Mouse (Mus musculus) midbrain, embryonic 13.5 days (tissue): Measurements from ENCODE around the gene Poc1b. TPM values are rescaled to one million over a fixed set of nuclear protein-coding genes. Genes with fewer than 3 reads are reported as not detected.

Experiments used
- ATAC-seq: fragments of 200-750 bp; cut with Nextera tagmentation; 2 replicates; pipeline ENCODE4 v1.8.0; 2017; ENCODE audit warnings: mild to moderate bottlenecking, moderate TSS enrichment, moderate library complexity
- H3K27ac ChIP-seq: fragments of 300-500 bp; sonication (generic); 2 replicates; pipeline ENCODE4 v1.5.1; 2015; ENCODE audit warnings: inconsistent platforms, mild to moderate bottlenecking, moderate library complexity
- H3K27me3 ChIP-seq: fragments of 300-500 bp; sonication (generic); 2 replicates; pipeline ENCODE4 v1.6.1; 2015; ENCODE audit warnings: mild to moderate bottlenecking, inconsistent platforms
- H3K36me3 ChIP-seq: fragments of 300-500 bp; sonication (generic); 2 replicates; pipeline ENCODE4 v1.6.1; 2015; ENCODE audit warnings: mild to moderate bottlenecking, inconsistent platforms
- H3K4me1 ChIP-seq: fragments of 300-500 bp; sonication (generic); replicated peaks from 2 replicates; pipeline ENCODE4 v1.6.1; 2015; ENCODE audit warnings: inconsistent platforms
- H3K4me2 ChIP-seq: fragments of 300-500 bp; sonication (generic); replicated peaks from 2 replicates; pipeline ENCODE4 v1.6.1; 2015; ENCODE audit warnings: moderate library complexity, mild to moderate bottlenecking, inconsistent platforms
- H3K4me3 ChIP-seq: fragments of 300-500 bp; sonication (generic); replicated peaks from 2 replicates; pipeline ENCODE4 v1.5.1; 2015; ENCODE audit warnings: mild to moderate bottlenecking, inconsistent platforms
- H3K9ac ChIP-seq: fragments of 300-500 bp; sonication (generic); replicated peaks from 2 replicates; pipeline ENCODE4 v1.6.1; 2015; ENCODE audit warnings: mild to moderate bottlenecking, inconsistent platforms
- H3K9me3 ChIP-seq: fragments of 300-500 bp; sonication (generic); 2 replicates; pipeline ENCODE4 v1.6.1; 2016; ENCODE audit warnings: mild to moderate bottlenecking, inconsistent platforms
- whole genome bisulfite sequencing: fragments of 180-500 bp; shearing (Covaris S2); methylation state at CpG from one replicate; pipeline ENCODE4 v1.1.7; 2015; 5-methylcytosine and 5-hydroxymethylcytosine counted together
- polyA plus RNA-seq: library from polyadenylated mRNA; unstranded; fragments of >200 nt; fragmentation: Nextera tagmentation; extraction: Ambion mirVana; gene quantifications from 2 replicates; pipeline ENCODE4 v1.2.1, GENCODE M21; 2015

The Poc1b gene
- polyA plus RNA-seq, 1 experiment from 2014 or later: 13.7 TPM

GRCm38 (mm10) chr10:99116650-99117615, 10.1 kb downstream of the Poc1b start:
- H3K27ac ChIP-seq: no peak overlapping the region
- no peak for ATAC-seq
- 93% methylated on average over 16 of the region's 16 CpGs for WGBS
- no peak overlapping the region for H3K4me2 ChIP-seq
- no peak overlapping the region for H3K4me3 ChIP-seq
- H3K36me3 ChIP-seq: no peaks in the 10 kb centered on the region
- peaks cover 18% of the 10 kb centered on the region for H3K4me1 ChIP-seq
- no peak overlapping the region for H3K9ac ChIP-seq
- no peaks in the 10 kb centered on the region for H3K27me3 ChIP-seq
- H3K9me3 ChIP-seq: no peaks in the 10 kb centered on the region

GRCm38 (mm10) chr10:99117876-99118275, 11.0 kb downstream of the Poc1b start:
- WGBS: 89% methylated on average over 10 of the region's 10 CpGs
- no peak for ATAC-seq
- Histone ChIP-seq H3K9me3 (no peaks in the 10 kb centered on the region), H3K36me3 (no peaks in the 10 kb centered on the region), H3K4me2 (no peak overlapping the region), H3K9ac (no peak overlapping the region), H3K4me1 (peaks cover 18% of the 10 kb centered on the region), H3K4me3 (no peak overlapping the region), H3K27ac (no peak overlapping the region), H3K27me3 (no peaks in the 10 kb centered on the region)

GRCm38 (mm10) chr10:99118697-99119096, 11.9 kb downstream of the Poc1b start:
- no peaks in the 10 kb centered on the region for H3K27me3 ChIP-seq
- no peak for ATAC-seq
- WGBS: 80% methylated on average over 6 of the region's 6 CpGs

GRCm38 (mm10) chr10:99119471-99119870, 12.6 kb downstream of the Poc1b start:
- Histone ChIP-seq H3K9me3 (no peaks in the 10 kb centered on the region), H3K27ac (no peak overlapping the region), H3K36me3 (no peaks in the 10 kb centered on the region), H3K9ac (no peak overlapping the region), H3K27me3 (no peaks in the 10 kb centered on the region), H3K4me3 (no peak overlapping the region), H3K4me2 (no peak overlapping the region), H3K4me1 (peaks cover 10% of the 10 kb centered on the region; the same call in 1 of the 2 replicates)
- WGBS: 91% methylated on average over 4 of the region's 4 CpGs
- ATAC-seq: no peak

More at GRCm38 (mm10) chr10:99118697-99119096, 11.9 kb downstream of the Poc1b start:
- Histone ChIP-seq H3K9me3 (no peaks in the 10 kb centered on the region), H3K4me1 (peaks cover 13% of the 10 kb centered on the region), H3K27ac (no peak overlapping the region), H3K36me3 (no peaks in the 10 kb centered on the region), H3K4me3 (no peak overlapping the region), H3K9ac (no peak overlapping the region), H3K4me2 (no peak overlapping the region)

GRCm38 (mm10) chr10:99126225-99126624, 19.4 kb downstream of the Poc1b start, which contains the start of gene Phxr2:
Phxr2 (minus strand) TSS chr10:99126325.
- WGBS: 94% methylated on average over 4 of the region's 4 CpGs
- H3K9ac ChIP-seq: no peak within 1 kb of the TSS
- peaks cover 11% of the 10 kb centered on the region for H3K4me1 ChIP-seq
- H3K36me3 ChIP-seq: peaks cover 27% of the 10 kb centered on the region
- no peaks in the 10 kb centered on the region for H3K9me3 ChIP-seq
- H3K27me3 ChIP-seq: no peaks in the 10 kb centered on the region
- H3K27ac ChIP-seq: no peak within 1 kb of the TSS
- ATAC-seq: no peak
- H3K4me2 ChIP-seq: no peak within 1 kb of the TSS
- no peak within 1 kb of the TSS for H3K4me3 ChIP-seq

GRCm38 (mm10) chr10:99126954-99127353, 20.1 kb downstream of the Poc1b start:
- H3K9me3 ChIP-seq: no peaks in the 10 kb centered on the region
- no peak for ATAC-seq
- H3K4me3 ChIP-seq: no peak overlapping the region
- 94% methylated on average over 14 of the region's 14 CpGs for WGBS
- no peak overlapping the region for H3K27ac ChIP-seq
- peaks cover 34% of the 10 kb centered on the region for H3K36me3 ChIP-seq
- H3K4me1 ChIP-seq: peaks cover 15% of the 10 kb centered on the region
- no peaks in the 10 kb centered on the region for H3K27me3 ChIP-seq
- H3K4me2 ChIP-seq: no peak overlapping the region
- no peak overlapping the region for H3K9ac ChIP-seq

- Histone ChIP-seq H3K27me3 (no peaks in the 10 kb centered on the region), H3K27ac (no peak overlapping the region; the same call in 1 of the 2 replicates), H3K4me2 (no peak overlapping the region), H3K4me1 (peaks cover 19% of the 10 kb centered on the region), H3K4me3 (no peak overlapping the region), H3K9ac (no peak overlapping the region), H3K9me3 (no peaks in the 10 kb centered on the region), H3K36me3 (peaks cover 42% of the 10 kb centered on the region)
- 77% methylated on average over 11 of the region's 11 CpGs for WGBS
- no peak for ATAC-seq
Observed at GRCm38 (mm10) chr10:99127691-99128261, 20.9 kb downstream of the Poc1b start.

- no peak for ATAC-seq
- Histone ChIP-seq H3K9me3 (no peaks in the 10 kb centered on the region), H3K9ac (no peak overlapping the region), H3K4me1 (peaks cover 19% of the 10 kb centered on the region), H3K4me3 (no peak overlapping the region), H3K4me2 (no peak overlapping the region), H3K36me3 (peaks cover 53% of the 10 kb centered on the region), H3K27me3 (no peaks in the 10 kb centered on the region), H3K27ac (no peak overlapping the region)
- WGBS: 38% methylated on average over 6 of the region's 6 CpGs
Observed at GRCm38 (mm10) chr10:99130611-99131010, 23.8 kb downstream of the Poc1b start.

GRCm38 (mm10) chr10:99131298-99131697, 24.5 kb downstream of the Poc1b start:
- Histone ChIP-seq H3K4me2 (no peak overlapping the region), H3K27ac (no peak overlapping the region), H3K9ac (0 out of 2 replicates have a peak overlapping the region, but pooled peaks have one; percentile 2), H3K36me3 (peaks cover 53% of the 10 kb centered on the region), H3K4me1 (peaks cover 24% of the 10 kb centered on the region), H3K4me3 (no peak overlapping the region), H3K27me3 (no peaks in the 10 kb centered on the region), H3K9me3 (no peaks in the 10 kb centered on the region)
- no peak for ATAC-seq
- 44% methylated on average over 5 of the region's 5 CpGs for WGBS

GRCm38 (mm10) chr10:99132189-99132588, 25.4 kb downstream of the Poc1b start:
- ATAC-seq: peak; percentile 48; the same call in 1 of the 2 replicates
- H3K4me3 ChIP-seq: no peak overlapping the region
- H3K27ac ChIP-seq: 0 out of 2 replicates have a peak overlapping the region, but pooled peaks have one; percentile 39
- no peaks in the 10 kb centered on the region for H3K27me3 ChIP-seq
- no peaks in the 10 kb centered on the region for H3K9me3 ChIP-seq
- H3K36me3 ChIP-seq: peaks cover 48% of the 10 kb centered on the region
- no peak overlapping the region for H3K4me2 ChIP-seq
- H3K9ac ChIP-seq: no peak overlapping the region
- H3K4me1 ChIP-seq: peaks cover 31% of the 10 kb centered on the region
- 71% methylated on average over 6 of the region's 6 CpGs for WGBS

GRCm38 (mm10) chr10:99132595-99133272, 25.9 kb downstream of the Poc1b start:
- Histone ChIP-seq H3K36me3 (peaks cover 42% of the 10 kb centered on the region), H3K4me3 (no peak overlapping the region), H3K4me1 (peaks cover 31% of the 10 kb centered on the region), H3K27ac (0 out of 2 replicates have a peak overlapping the region, but pooled peaks have one; percentile 39), H3K4me2 (no peak overlapping the region), H3K9ac (no peak overlapping the region), H3K27me3 (no peaks in the 10 kb centered on the region), H3K9me3 (no peaks in the 10 kb centered on the region)
- 93% methylated on average over 11 of the region's 11 CpGs for WGBS
- ATAC-seq: no peak
